Mouse (Mus musculus) frontal cortex, postnatal 36 days (tissue): Measurements from ENCODE around the gene Snn.

ENCODE experiments used
- DNase-seq, 2 experiments: peaks; one replicate each; pipeline ENCODE4 v3.0.0; 2022; ENCODE audit warnings: low spot score in 2 of 2

Snn gene

DNA sequence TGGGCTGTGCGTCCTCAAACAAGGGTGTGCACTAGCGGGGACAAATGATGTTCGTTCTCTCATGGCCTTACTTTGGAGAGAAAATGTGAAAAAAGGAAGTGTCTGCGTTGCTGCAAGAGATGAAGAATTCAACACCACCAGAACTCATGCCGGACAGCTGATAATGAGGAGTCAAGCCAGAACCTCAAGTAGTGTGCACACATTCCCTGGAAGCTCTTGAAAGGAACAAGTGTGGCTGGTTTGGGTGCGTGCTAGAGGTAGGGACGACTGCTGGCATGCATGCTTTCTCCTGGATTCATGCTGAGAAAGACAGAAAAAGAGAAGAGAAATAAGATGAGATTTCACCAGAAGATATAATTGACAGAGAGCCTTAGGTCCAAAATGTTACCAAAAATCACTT, 13.6 kb upstream of the Snn start:
- no peak for DNase-seq

DNA sequence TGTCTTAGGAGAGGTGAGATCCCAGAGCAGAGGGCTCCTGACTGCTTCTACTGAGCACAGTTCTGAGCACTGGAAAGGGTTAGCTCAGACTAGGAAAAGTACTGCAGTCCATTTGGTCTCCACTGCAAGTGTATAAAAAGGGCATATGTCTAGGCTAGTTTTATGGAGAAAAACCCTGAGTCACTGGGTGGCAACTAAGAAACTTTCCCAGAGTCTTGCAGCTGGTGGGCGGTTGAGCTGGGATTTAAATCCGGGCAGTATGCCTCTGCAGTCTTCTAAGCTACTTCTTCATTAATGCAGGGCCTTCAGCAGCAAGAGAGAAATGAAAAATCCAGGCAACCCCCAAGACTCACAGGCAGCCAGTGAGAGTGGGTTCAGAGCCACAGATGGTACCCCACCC, 10.5 kb upstream of the Snn start:
- DNase-seq = no peak

DNA sequence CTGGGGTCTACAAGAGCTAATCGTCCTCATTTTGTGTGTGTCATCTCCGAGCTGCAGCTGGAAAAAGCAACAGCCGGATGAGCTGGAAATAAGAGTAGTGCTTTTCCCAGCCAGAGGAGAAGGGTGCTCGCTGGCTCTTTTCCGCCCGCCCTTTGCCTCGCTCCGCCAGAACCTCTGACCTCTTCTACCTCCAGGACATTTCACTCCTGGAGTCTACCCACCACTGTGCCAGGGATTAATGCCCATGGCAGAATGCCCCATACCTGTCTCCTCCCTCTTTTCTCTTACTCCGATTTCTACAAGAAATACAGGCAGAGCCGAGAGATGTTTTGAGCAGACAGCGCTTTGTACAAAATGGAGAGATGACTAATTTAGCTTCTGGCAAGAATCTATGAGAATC, 9.6 kb upstream of the Snn start:
- no peak for DNase-seq

DNA sequence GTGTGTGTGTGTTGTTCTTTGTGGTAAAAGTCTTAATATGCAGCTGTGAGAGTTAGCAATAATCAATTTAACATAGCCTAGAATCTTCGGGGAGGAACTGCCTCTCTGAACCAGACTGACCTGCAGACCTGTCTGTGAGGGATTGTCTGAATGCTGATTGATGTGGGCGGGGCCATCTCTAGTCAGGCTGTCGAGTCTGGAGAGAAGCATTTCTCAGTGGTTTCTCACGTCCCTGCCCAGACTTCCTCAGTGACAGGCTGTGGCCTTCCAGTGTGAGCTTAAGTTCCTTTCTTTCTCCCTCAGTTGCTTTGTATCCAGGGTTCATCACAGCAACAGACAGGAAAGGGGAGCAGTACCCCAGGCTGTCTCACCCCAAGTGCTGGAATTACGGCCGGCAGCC, 6.3 kb upstream of the Snn start:
- DNase-seq = no peak

DNA sequence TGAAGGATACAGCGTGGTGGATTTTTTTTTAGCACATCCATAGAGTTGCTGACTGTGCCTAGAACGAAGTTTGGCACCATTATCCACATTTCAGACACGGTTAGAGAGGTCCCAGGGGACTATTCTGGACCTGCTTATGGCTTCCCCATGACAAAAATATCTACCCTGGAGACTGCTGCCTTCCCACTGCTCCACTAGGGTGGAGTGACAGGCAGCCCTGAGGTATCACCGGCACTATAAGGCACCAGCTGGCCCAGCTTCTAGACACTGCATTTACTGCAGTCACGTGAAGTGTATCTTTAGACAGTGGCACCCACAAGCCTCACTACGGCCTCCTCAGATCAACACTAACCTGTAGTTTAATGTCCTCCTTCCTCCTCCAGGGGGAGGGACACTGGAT, 5.9 kb upstream of the Snn start:
- no peak for DNase-seq

DNA sequence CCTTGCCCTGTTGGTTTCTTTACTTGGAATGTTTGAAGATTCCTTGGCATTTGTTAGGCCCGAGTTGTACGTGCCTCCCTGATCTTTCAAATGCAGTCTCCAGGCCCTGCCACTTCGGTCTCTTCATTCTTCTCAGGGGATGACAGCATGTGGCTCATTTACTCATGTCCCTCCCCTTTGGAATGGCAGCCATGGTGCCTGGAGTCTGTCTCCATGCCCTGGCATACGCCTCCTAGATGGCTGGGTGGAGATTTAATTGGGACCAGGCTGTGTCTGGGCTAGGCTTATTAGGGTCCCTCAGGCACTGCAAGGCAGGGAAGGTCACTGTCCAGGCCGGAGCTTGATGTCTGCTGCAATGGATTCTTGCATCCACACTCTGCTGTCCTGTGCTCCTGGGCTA, 4.8 kb upstream of the Snn start:
- no peak for DNase-seq

DNA sequence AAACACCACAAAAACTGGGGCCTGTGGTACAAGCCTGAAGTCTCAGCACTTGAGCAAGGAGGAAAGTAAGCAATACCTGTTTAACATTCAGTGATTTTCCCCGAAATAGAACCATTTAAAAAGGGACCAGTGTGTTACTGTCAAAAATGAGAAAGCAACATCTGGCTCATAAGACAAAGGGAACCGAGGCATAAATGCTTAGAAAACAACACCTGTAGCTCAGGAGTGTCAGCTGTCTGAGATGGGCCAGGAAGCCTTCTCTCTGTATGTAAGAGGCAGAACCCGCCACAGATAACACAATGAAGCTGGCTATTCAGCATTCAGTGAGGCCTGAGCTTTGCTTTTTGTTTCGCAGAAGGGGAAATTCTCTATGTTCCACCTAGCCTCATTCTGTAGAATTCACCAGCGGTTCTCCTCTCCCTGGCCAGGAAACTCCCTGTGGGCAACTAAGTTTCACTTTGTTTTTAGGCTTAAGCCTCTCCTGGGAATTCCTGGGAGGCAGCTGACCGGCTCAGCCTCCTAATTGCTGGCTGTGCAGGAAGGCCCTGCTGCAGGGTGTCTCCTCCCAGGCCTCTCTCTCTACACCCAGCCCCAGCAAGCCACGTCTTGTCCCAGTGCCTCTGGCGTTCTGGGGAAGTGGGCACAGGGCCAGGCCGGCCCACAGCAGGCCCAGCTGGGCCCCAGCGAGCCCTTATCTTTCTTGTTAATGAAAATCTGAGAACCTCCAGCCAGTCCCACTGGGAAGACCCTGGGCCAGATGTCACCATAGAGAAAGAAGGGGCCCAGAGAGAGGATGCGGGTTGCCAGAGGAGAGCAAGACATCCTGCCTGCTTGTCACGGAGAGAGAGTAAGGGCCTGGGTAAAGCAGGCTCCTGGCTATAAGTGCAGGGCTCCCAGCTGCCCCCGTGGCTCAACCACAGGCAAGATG, 2.3 kb downstream of the Snn start:
- no peak for DNase-seq

DNA sequence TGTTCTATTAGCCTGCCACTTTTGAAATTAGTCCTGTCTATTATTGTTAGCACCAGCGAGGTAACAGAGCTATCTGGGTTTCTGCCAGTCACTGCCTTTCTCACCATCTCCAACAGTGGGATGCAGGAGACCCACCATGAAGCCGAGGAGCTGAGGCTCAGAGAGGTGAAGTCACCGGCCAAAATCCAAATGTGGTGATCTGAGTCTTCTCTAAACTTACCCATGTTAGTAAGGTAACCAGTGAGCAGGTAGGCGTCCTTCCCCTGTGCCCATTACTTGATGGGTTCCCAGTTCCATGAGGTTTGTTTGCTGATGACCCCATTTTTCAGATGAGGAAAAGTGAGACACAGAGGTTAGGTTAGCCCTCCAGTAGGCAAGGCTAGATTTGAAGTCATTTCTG, 3.6 kb downstream of the Snn start:
- no peak for DNase-seq

DNA sequence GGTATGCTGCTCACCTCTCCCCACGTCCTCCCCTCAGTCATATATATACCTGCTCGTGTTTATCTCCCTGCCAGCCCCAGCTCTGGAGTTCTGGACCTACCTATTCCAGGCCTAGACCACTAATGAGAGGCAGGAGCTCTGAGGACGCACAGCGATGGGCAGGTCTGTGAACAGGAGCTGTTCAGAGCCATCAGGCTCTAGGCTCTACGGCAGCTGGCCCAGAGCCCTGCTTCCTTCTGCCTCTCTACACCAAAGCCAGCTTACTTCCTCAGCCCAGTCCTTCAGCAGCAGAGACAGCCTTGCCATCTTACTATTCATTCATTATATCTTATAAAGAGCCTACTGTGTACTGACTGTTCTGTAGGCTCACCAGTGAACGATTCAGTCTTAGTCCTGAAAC, 4.0 kb downstream of the Snn start:
- DNase-seq = no peak

DNA sequence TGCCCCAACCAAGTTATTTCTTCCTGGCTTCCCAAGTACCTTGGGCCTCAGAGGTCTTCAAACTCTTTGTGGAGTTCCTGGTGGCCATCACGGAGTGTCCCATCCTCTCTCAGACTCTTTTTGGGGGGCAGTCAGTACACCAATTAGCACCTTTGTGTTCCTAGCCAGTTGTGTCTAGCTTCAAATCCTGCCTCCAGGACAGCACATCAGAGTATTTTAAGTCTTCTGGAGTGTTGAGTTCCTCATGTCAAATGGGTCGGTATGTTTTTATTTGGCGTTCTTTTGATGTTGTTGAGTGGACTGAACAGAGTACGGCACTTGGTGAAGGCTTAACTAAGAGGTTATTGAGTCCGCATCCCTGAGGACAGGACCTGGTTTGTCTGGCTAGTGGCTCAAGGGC, 4.7 kb downstream of the Snn start:
- no peak for DNase-seq

DNA sequence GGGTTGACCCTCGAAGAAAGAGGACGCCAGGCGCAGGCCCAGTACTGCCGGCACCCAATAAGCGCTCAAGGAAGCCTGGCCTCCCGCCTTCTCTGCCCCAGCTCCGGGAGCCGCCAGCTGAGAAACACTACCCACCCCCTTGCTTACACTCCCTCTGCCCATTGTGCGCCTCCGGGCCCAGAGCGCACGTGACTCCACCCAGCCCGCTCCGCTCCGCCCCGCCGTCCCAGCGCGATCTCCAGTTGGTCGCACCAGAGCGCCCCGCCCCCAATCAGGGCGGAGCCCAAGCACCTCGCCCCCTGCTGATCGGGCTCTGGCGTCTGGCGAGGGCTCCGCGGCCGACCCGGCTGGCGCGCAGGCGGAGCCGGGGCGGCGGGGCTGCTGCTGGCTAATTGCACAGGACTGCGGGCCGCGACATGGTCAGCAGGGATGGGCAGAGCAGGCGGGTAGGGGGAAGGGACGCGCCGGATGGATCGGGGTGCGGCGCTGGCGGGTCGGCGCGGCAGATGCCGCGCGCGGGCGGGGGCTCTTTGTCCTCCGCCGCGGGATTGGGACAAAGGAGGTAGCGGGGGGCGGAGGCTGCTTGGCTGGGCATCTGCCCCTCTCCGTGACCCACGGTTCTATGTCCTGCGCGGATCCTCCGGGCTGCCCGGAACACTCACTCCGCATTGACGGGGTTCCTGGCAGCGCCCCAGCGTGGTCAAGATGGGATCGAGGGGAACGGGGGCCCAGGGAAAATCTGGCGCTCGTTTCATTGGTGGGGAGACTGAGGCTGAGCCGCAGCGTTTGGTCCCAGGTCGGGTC, 5.5 kb downstream of the Snn start, which contains the start of gene Litaf:
TSS of gene Litaf (minus strand) at position 129 of the 804 bp plus-strand sequence.
- peak; percentile 95 to 97 for DNase-seq

DNA sequence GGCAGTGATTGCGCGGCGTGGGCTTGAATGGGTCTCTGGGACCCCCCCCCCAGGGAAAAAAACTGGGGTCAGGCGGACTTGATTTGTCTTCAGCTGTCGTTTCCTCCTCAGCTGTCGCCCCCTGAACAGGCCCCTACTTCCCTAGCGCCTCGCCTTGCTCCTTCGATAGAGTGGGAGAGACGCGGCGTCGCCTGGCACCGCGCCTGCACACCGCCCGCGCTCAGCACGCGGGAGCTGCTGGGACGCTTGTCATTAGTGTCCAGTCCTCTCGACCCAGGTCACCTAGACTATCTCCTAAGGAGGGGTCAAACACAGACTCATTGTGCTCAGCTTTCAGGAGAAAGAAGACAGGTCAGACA, 6.1 kb downstream of the Snn start:
- no peak for DNase-seq

DNA sequence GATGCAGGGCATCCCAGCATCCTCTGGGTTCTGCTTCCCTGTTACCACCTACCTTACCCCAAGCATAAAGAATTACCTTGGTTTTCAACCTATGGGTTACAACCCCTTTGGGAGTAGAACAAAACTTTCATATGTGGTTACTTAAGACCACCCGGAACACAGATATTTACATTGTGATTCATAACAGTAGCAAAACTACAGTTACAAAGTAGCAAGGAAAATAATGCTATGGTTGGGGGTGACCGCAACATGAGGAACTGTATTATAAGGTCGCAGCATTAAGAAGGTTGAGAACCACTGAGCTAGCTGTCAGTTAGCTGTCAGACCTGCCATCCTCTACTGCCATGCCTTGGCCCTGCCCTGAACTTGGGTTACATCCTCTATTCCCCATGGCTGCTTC, 7.9 kb downstream of the Snn start:
- no peak for DNase-seq

DNA sequence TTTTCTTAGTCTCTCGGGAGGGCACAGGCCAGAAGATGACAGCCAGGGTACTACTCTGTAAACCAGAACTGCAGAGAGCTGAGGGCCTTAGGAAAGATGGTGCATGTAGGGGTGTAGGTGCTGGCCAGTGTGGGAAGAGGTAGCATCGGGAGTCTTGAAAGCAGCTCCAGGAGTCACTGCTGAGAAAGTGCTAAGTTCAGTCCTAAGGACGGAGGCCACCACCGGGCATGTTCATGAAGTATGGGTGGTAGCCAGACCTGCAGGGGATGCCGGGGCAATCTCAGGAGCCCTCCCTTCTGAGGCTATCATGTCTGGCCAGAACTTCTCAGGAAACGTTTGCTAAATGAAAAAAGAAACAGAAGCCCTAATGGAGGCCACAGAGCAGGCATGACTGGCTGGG, 8.5 kb downstream of the Snn start:
- no peak for DNase-seq

DNA sequence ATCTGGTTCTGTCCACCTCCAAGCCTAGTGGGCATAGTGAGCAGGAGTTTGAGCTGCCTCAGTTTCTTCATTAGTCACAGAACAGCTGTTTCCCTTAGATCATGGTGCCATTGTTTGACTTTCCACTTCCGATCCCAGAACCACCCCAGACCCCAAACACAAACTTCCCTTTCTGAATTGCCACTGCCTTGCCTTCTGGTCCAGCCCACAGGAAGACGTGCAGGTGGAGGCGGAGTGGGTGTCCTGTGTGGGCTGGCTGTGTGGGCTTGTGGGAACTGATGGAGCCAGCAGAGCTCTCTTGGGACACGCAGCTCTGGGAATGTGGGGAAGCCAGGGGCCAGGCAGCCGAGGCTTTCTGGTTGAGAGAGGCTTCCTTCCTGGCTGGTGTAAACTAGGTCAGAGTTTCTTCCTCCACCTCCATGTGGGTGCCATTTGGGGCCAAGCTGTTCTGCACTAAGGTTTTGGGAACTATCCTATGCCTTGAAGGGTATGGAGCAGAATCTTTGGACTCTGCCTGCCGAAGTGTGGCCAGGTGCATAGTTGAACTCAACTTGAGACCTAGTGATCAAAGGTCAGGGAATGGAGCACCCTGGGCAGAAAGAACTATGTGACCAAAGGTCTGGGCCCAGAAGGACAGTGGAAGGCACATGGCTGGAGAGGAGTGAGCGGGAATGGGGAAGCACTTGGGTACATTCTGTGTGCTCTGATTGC, 9.1 kb downstream of the Snn start:
- no peak for DNase-seq

DNA sequence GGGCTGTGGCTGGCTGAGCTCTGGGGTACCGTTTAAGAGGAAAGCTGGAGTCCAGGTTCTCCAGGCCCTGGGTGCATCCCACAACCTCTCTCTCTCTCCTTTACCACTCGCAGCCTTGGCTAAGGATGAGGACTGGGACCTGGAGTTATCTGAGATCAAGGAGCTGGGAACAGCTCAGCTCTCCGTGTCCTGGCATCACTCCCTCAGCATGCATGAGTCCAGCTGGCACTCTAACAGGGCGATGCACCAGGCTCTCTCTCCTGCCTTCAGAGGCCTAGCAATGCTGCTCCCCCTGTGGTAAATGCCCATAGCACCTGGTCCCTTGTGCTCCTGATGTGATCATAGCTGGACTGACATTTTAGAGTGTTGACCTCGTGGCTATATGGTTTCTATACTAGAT, 10.4 kb downstream of the Snn start:
- no peak for DNase-seq

DNA sequence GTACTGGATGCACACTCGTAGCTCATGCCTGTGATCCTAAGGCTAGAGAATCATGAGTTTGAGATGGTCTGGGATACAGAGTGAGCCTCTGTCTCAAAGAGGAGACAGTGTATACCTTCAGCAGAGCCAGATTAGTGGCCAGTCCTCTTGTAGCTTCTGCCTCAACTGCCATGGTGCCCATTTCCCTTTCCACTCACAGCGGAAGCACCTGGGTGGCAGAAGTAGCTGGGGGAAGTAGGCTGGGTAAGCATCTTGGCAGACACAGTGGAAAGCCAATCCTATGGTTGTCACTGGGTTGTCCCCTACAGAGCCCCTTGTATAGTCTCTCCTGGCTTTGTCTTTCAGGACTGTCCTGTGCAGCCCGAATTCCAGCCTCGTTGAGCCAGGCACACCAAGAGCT, 11.1 kb downstream of the Snn start:
- DNase-seq = no peak

DNA sequence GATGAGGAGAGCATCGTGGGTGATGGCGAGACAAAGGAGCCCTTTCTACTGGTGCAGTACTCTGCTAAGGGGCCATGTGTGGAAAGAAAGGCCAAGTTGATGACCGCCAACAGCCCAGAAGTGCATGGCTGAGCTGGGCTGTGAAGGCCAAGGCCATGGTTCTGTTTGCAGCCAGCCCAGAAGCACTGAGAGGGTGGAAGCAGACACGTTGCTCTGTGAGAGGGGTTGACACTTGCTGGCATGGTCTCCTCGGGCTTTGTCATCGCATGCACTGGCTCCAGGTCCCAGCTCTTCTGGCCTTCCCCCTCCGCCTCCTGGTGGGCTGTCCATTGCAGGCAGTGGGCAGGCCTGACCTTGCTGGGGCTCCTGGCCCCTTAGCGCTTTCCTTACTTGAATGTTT, 11.7 kb downstream of the Snn start:
- no peak for DNase-seq

DNA sequence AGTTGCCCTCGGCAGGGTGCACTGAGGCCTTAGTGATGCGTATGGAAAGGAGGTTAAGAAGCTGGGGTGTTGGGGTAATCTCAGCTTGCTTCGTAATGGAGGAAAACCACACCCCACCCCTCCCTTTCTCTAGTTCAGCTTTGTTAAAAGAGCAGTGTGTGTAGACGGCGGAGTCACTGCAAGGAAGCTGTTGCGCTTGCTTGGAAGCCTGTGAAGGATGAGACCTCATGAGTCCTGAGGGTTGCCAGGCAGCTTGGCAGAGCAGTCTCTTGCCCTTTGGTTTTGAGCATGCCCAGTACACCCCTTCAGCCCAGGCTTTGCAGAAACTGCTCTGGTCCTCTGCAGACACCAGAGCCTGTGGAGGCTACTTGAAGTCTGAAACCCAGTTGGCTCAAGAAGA, 12.3 kb downstream of the Snn start:
- no peak for DNase-seq

DNA sequence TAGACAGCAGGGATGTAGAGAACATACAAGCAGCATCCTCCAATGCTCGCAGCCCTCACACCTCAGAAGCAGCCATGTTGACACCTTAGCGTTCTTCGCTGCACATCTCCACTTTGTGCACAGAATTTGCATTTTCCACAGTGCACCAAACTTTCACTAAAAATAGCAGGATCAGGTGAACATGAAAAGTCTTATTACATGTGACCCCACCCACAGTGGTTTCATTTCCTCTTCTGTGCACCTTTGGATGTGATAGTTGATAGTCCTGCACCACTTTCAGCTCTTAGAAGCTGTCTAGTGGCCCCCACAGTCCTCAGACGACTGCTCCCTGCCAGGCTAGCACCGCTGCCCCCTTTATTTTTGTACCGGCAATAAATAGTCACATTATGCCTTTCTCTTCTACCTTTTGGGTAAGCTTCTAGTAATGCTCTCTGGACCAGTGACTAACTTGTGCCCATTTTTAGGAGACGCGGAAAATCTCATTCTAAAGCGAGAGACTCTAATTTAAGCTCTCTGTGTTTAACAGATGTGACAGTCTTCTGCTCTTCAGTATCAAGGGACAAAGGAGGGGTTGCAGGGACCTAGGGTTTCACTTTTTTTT, 17.0 kb downstream of the Snn start:
- DNase-seq = no peak

DNA sequence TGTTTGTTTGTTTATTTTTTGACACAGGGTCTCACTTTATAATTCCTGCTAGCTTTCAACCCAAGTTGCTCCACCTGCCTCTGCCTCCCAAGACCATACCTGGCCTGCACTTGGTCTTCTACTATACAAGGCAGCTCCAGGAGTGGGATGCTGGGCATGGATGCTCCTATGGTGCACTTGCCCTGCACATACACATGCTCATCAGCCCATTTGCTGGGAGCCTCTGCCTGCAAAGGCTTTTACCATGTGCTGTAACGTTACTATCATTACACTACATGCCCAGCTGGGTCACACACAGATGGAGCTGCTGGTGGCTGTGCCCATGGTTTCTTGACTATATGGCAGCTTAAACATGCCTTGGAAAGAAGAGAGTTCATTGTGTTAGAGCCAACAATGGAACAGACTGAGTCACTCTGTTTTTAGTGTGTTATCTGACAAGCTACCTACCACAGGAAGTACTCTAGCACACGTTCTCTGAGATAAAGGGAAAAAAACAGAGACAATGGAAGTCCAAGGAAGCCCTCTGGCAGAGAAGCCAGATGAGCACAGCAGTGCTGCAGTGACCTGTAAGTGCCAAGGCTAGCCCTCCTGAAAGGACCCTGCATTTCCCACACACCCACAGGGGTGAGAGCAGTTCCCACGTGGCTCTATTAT, 17.6 kb downstream of the Snn start:
- DNase-seq = no peak

DNA sequence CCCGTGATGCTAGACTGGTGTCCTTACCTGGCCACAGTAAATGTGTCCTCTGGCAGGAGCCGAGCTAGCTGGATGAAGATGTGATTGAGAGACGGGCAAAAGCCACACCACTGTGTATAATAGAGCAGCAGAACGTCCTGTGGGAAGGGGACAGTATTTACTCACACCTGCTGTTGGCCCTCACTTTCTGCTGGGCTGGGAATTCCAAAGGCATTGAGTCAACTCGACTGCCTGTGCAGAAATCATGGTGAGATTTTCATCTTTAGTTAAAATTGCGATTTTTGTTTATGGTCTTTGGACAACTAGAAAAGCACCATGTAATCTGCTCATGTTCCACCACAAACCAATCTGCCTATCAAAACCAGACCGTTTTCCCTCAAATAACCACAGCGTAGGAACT, 23.4 kb downstream of the Snn start:
- no peak for DNase-seq
